ENCODE assay signal across 19 mouse cellular contexts in the genomic region with DNA sequence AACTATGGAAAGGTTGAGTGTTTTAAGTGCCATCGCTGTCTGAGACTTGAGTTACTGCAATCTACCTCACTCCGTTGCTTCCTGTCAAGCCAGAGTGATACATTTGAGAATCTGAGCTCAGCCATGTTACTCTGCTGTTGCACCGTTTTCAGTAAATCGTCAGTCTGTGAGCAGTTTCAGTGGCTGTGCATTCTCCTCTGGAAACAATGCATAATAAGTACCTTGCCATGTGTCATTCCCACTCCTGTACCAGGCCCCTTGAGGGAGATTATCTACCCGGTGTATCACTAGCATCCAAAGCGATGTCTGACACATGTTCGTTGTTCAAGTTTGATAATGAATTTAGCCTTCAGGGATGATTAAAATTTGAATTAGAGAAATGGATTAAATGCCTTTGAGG.
A peak's percentile ranks its signal among the peaks of the same experiment; 100 is the strongest.
DNase-seq lines count a peak whose midpoint lies in the region; ATAC-seq and TF ChIP-seq lines count a peak whose summit lies in the region.
"Had no signal": no experiment of that assay in that cellular context is flagged by ENCODE, and none has a peak within 500 bp of the region (broad histone marks: within the 10 kb centered on the region; RNA-seq: fewer than 3 reads in every experiment).

No protein-coding gene starts in this region.

- H3K27me3 ChIP-seq in hindbrain, embryonic 14.5 days (ENCODE audit: control insufficient read depth, insufficient read depth, low read length), result no peaks in the 10 kb centered on the region
- no peaks in the 10 kb centered on the region for H3K27me3 ChIP-seq in hindbrain, embryonic 11.5 days (ENCODE audit: control insufficient read depth, insufficient read depth, low read length)
- H3K27me3 ChIP-seq in neural tube, embryonic 12.5 days (replicated peaks), result no peaks in the 10 kb centered on the region
- H3K27me3 ChIP-seq in midbrain, postnatal 0 days (ENCODE audit: insufficient read depth, low read length), result no peaks in the 10 kb centered on the region
- H3K27me3 ChIP-seq: forebrain, embryonic 13.5 days; heart, embryonic 15.5 days had no signal

- no peaks in the 10 kb centered on the region for H3K9me3 ChIP-seq in hindbrain, embryonic 14.5 days (ENCODE audit: control insufficient read depth, low read length)
- H3K9me3 ChIP-seq in hindbrain, embryonic 11.5 days (ENCODE audit: control insufficient read depth, low read length), result no peaks in the 10 kb centered on the region
- no peaks in the 10 kb centered on the region for H3K9me3 ChIP-seq in neural tube, embryonic 12.5 days
- no peaks in the 10 kb centered on the region for H3K9me3 ChIP-seq in midbrain, postnatal 0 days (ENCODE audit: low read length)
- H3K9me3 ChIP-seq: embryonic facial prominence, embryonic 10.5 days; forebrain, embryonic 13.5 days; heart, embryonic 15.5 days had no signal

- 0 out of 2 replicates have a peak, but pooled peaks have one; percentile 43 for ATAC-seq in hindbrain, embryonic 14.5 days (ENCODE audit: low FRiP score)
- ATAC-seq in hindbrain, embryonic 11.5 days (ENCODE audit: low FRiP score), result no peak
- ATAC-seq in neural tube, embryonic 12.5 days (ENCODE audit: low FRiP score, low read depth), result peak; percentile 50; the same call in 1 of the 2 replicates
- ATAC-seq in midbrain, postnatal 0 days (ENCODE audit: low FRiP score), result no peak
- no peak for ATAC-seq in megakaryocyte, adult 5-6 weeks (ENCODE audit: poor library complexity, severe bottlenecking)
- ATAC-seq: forebrain, embryonic 13.5 days; forebrain, postnatal 0 days had no signal

- no peak overlapping the region for H3K27ac ChIP-seq in hindbrain, embryonic 14.5 days
- no peak overlapping the region for H3K27ac ChIP-seq in hindbrain, embryonic 11.5 days (ENCODE audit: low read depth, low read length)
- no peak overlapping the region for H3K27ac ChIP-seq in neural tube, embryonic 12.5 days
- H3K27ac ChIP-seq in midbrain, postnatal 0 days (ENCODE audit: low read depth, low read length), result no peak overlapping the region
- H3K27ac ChIP-seq: embryonic facial prominence, embryonic 10.5 days; forebrain, embryonic 13.5 days; heart, adult 2 months; heart, embryonic 15.5 days had no signal

- no peak for TF ChIP-seq CTCF in midbrain, postnatal 0 days (IDR thresholded peaks at IDR 0.05)

- no peaks in the 10 kb centered on the region for H3K4me1 ChIP-seq in hindbrain, embryonic 14.5 days (replicated peaks; ENCODE audit: control insufficient read depth, insufficient read depth, low read length)
- H3K4me1 ChIP-seq in hindbrain, embryonic 11.5 days (replicated peaks; ENCODE audit: control insufficient read depth, insufficient read depth, low read length), result no peaks in the 10 kb centered on the region
- no peaks in the 10 kb centered on the region for H3K4me1 ChIP-seq in neural tube, embryonic 12.5 days
- H3K4me1 ChIP-seq in midbrain, postnatal 0 days (ENCODE audit: insufficient read depth, low read length), result no peaks in the 10 kb centered on the region
- H3K4me1 ChIP-seq: embryonic facial prominence, embryonic 10.5 days; forebrain, embryonic 13.5 days; heart, embryonic 15.5 days had no signal

- 44% methylated on average over 7 of the region's 7 CpGs for WGBS in hindbrain, embryonic 14.5 days
- 85% methylated on average over 7 of the region's 7 CpGs for WGBS in hindbrain, embryonic 11.5 days
- 71% methylated on average over 7 of the region's 7 CpGs for WGBS in neural tube, embryonic 12.5 days
- WGBS in midbrain, postnatal 0 days, result 39% methylated on average over 7 of the region's 7 CpGs

- H3K36me3 ChIP-seq in hindbrain, embryonic 14.5 days (replicated peaks; ENCODE audit: control insufficient read depth, insufficient read depth), result no peaks in the 10 kb centered on the region
- no peaks in the 10 kb centered on the region for H3K36me3 ChIP-seq in hindbrain, embryonic 11.5 days (ENCODE audit: control insufficient read depth, insufficient read depth, low read length)
- no peaks in the 10 kb centered on the region for H3K36me3 ChIP-seq in neural tube, embryonic 12.5 days
- H3K36me3 ChIP-seq in midbrain, postnatal 0 days (ENCODE audit: insufficient read depth, low read length), result no peaks in the 10 kb centered on the region
- H3K36me3 ChIP-seq: embryonic facial prominence, embryonic 10.5 days; heart, embryonic 15.5 days had no signal

- no peak for DNase-seq in hindbrain, embryonic 14.5 days (ENCODE audit: low spot score)
- no peak for DNase-seq in hindbrain, embryonic 11.5 days (ENCODE audit: low spot score)
- DNase-seq in neural tube, embryonic 10.5 days (ENCODE audit: extremely low spot score, low spot score), result no peak
- peak; percentile 25 for DNase-seq in midbrain, postnatal 0 days (ENCODE audit: low spot score)
- DNase-seq in right cerebral cortex, postnatal 36 days (ENCODE audit: low spot score in 2 of 2), result no peak
- no peak for DNase-seq in cerebellum, adult 11 months
- DNase-seq: adrenal gland, postnatal 10 days; cerebellum, adult 18-20 months; cerebellum, adult 9-11 months; forebrain, postnatal 0 days; gastrocnemius, postnatal 14 days; heart, adult 2 months; heart, postnatal 14 days had no signal

- H3K4me2 ChIP-seq in hindbrain, embryonic 14.5 days (replicated peaks), result no peak overlapping the region
- no peak overlapping the region for H3K4me2 ChIP-seq in hindbrain, embryonic 11.5 days (replicated peaks; ENCODE audit: low read depth, low read length)
- no peak overlapping the region for H3K4me2 ChIP-seq in neural tube, embryonic 12.5 days (replicated peaks)
- no peak overlapping the region for H3K4me2 ChIP-seq in midbrain, postnatal 0 days (ENCODE audit: low read depth, low read length, poor library complexity, severe bottlenecking)
- H3K4me2 ChIP-seq: forebrain, embryonic 13.5 days; heart, embryonic 11.5 days; heart, embryonic 15.5 days had no signal

- H3K4me3 ChIP-seq in hindbrain, embryonic 14.5 days (replicated peaks; ENCODE audit: low read length), result no peak overlapping the region
- no peak overlapping the region for H3K4me3 ChIP-seq in hindbrain, embryonic 11.5 days (ENCODE audit: low read depth, low read length)
- no peak overlapping the region for H3K4me3 ChIP-seq in neural tube, embryonic 12.5 days
- no peak overlapping the region for H3K4me3 ChIP-seq in midbrain, postnatal 0 days (ENCODE audit: low read depth, low read length)
- H3K4me3 ChIP-seq: embryonic facial prominence, embryonic 10.5 days; forebrain, embryonic 13.5 days; heart, adult 2 months; heart, embryonic 15.5 days had no signal

- H3K9ac ChIP-seq in hindbrain, embryonic 14.5 days, result no peak overlapping the region
- no peak overlapping the region for H3K9ac ChIP-seq in hindbrain, embryonic 11.5 days (ENCODE audit: low read depth, low read length)
- no peak overlapping the region for H3K9ac ChIP-seq in neural tube, embryonic 12.5 days
- no peak overlapping the region for H3K9ac ChIP-seq in midbrain, postnatal 0 days (replicated peaks; ENCODE audit: low read length, poor library complexity, severe bottlenecking)
- H3K9ac ChIP-seq: forebrain, embryonic 13.5 days; forebrain, postnatal 0 days; heart, embryonic 15.5 days had no signal

Comparison
In these comparisons a context has a peak if more than half of its experiments do, and no peak if none do; other contexts are left out.
1. ATAC-seq: peak in hindbrain, embryonic 14.5 days (single experiment) and neural tube, embryonic 12.5 days (single experiment); none in hindbrain, embryonic 11.5 days (single experiment), midbrain, postnatal 0 days (single experiment) and megakaryocyte, adult 5-6 weeks (single experiment).